Mouse (Mus musculus) cerebellum, adult 2 months (tissue): ENCODE results near the gene Cnbp.

Experiments
- CTCF ChIP-seq: fragments of 200-500 bp; IDR thresholded peaks from 2 replicates; pipeline ENCODE4 v1.5.1; 2011; ENCODE audit warnings: low read depth, mild to moderate bottlenecking, control low read depth, low read length, moderate library complexity, borderline replicate concordance; ENCODE audit not compliant: insufficient read depth
- POLR2A ChIP-seq: fragments of 200-500 bp; IDR thresholded peaks from 2 replicates; pipeline ENCODE4 v1.6.1; 2011; ENCODE audit warnings: low read length, control low read depth, borderline replicate concordance; ENCODE audit not compliant: insufficient read depth

GRCm38 (mm10) chr6:87898028-87898427 is 47.1 kb upstream of the Cnbp start:
- TF ChIP-seq CTCF (no peak), POLR2A (no peak)
